Mouse (Mus musculus) gastrocnemius, postnatal 36 days (tissue): Measurements from ENCODE around the gene Hmgxb4. TPM values are rescaled to one million over a fixed set of nuclear protein-coding genes. Genes with fewer than 3 reads are reported as not detected.

Experiments used
- DNase-seq, 2 experiments: peaks; one replicate each; pipeline ENCODE4 v3.0.0; 2022
- intact Hi-C: fragments of 180-260 bp; cut with DNase I; formaldehyde crosslinking; loops from one replicate; pipeline ENCODE4 v1.15.1; 2025
- total RNA-seq, 2 experiments: library from RNA; stranded (reverse); gene quantifications; 2 replicates each; pipeline ENCODE4 v1.2.3; 2021

The Hmgxb4 gene
- total RNA-seq, 2 experiments from 2014 or later, result 7.0 to 7.4 TPM

GRCm38 (mm10) chr8:75064790-75065189 lies 71.6 kb downstream of the Hmgxb4 start:
- intact Hi-C loops, result no loop called here
- DNase-seq, result no peak

GRCm38 (mm10) chr8:75067287-75067686 lies 74.1 kb downstream of the Hmgxb4 start:
- intact Hi-C loops, result no loop called here
- DNase-seq, result no peak

- DNase-seq, result no peak
- intact Hi-C loops, result loop anchor here (2.0 kb wide), 1 partner anchor 147 kb away; no protein-coding TSS in a partner anchor
Observed at GRCm38 (mm10) chr8:75070297-75070696, 77.1 kb downstream of the Hmgxb4 start.

- peak; percentile 63 to 70 for DNase-seq
- intact Hi-C loops, result loop anchor here (1.0 to 2.0 kb wide), 2 partner anchors 37 to 145 kb away; no protein-coding TSS in a partner anchor
Observed at GRCm38 (mm10) chr8:75071627-75072346, 78.6 kb downstream of the Hmgxb4 start.

GRCm38 (mm10) chr8:75074876-75075275 lies 81.7 kb downstream of the Hmgxb4 start:
- no peak for DNase-seq
- intact Hi-C loops, result no loop called here

DNA sequence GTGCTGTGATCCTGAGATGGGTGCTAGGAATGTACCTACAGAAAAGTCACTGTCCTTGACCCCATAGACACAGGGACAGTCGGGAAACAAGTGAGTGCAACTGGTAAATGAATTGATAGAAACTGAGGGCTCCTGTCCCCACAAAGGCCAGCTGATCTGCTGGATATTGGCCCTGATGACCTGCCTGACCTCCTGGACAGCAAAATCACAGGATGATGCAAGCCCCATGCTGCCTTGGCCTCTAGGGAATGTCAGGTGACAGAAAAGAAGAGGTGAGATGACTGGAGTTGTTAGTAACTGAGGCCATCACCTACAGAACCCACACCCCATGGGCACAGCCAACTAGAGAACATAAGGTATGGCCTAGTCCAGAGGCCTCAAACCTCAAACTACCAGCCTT lies 85.1 kb downstream of the Hmgxb4 start:
- no peak for DNase-seq
- intact Hi-C loops, result no loop called here

GRCm38 (mm10) chr8:75078851-75079250 lies 85.7 kb downstream of the Hmgxb4 start:
- DNase-seq, result no peak
- intact Hi-C loops, result no loop called here

Other genes starting within 250 kb of the Hmgxb4 start
- not detected for gene Isx, start 120.2 kb upstream of the Hmgxb4 start, total RNA-seq
- gene Tom1, start 40.3 kb downstream of the Hmgxb4 start, total RNA-seq, result 10 to 100 TPM; 42.1 to 50.5 TPM
- gene Hmox1, start 100.3 kb downstream of the Hmgxb4 start, total RNA-seq, result 1 to 10 TPM; 6.8 to 8.2 TPM
- gene Mcm5, start 116.2 kb downstream of the Hmgxb4 start, total RNA-seq, result 1 to 10 TPM; 1.7 TPM
- gene Rasd2, start 220.6 kb downstream of the Hmgxb4 start, total RNA-seq, result 1 to 10 TPM; 4.4 to 5.3 TPM